In genomic region chr13:108303841-108304240, GRCm38 (mm10) we compare ENCODE assay signal across 14 mouse cellular contexts.
"Had no signal": no experiment of that assay in that cellular context is flagged by ENCODE, and none has a peak within 500 bp of the region (broad histone marks: within the 10 kb centered on the region; RNA-seq: fewer than 3 reads in every experiment).

No protein-coding gene starts in this region.

- H3K4me1 ChIP-seq: neural tube, embryonic 15.5 days had no signal

- H3K4me3 ChIP-seq: kidney, embryonic 15.5 days; limb, embryonic 15.5 days; liver, embryonic 12.5 days; midbrain, embryonic 12.5 days; neural tube, embryonic 15.5 days had no signal

- H3K27ac ChIP-seq: kidney, embryonic 15.5 days; limb, embryonic 15.5 days; liver, embryonic 12.5 days; midbrain, embryonic 12.5 days; neural tube, embryonic 15.5 days had no signal

- ATAC-seq: liver, embryonic 12.5 days; midbrain, embryonic 16.5 days had no signal

- H3K27me3 ChIP-seq: kidney, embryonic 15.5 days; limb, embryonic 15.5 days; liver, embryonic 12.5 days; midbrain, embryonic 12.5 days; neural tube, embryonic 15.5 days had no signal

- DNase-seq: kidney, postnatal 14 days; layer of hippocampus, postnatal 36 days; lung, embryonic 14.5 days; lung, postnatal 10 days; lung, postnatal 4 days; right cerebral cortex, adult 18-20 months; right cerebral cortex, postnatal 25 days; thymus, adult 18-20 months had no signal

- H3K36me3 ChIP-seq: kidney, embryonic 15.5 days; limb, embryonic 15.5 days; liver, embryonic 12.5 days; midbrain, embryonic 12.5 days; neural tube, embryonic 15.5 days had no signal
